Mouse (Mus musculus) G1E (cell line): ENCODE data around the gene Dhtkd1.

Source experiments
- CTCF ChIP-seq: IDR thresholded peaks from 2 replicates; pipeline ENCODE4 v1.5.1; 2012; ENCODE audit warnings: low read depth, low read length, inconsistent platforms, mixed read lengths
- GATA1 ChIP-seq: IDR thresholded peaks from 2 replicates; pipeline ENCODE4 v1.6.1; 2012; ENCODE audit warnings: borderline replicate concordance, low read length, inconsistent platforms, mixed read lengths
- GATA2 ChIP-seq: IDR thresholded peaks from 2 replicates; pipeline ENCODE4 v1.6.1; 2012; ENCODE audit warnings: low read depth, low read length, inconsistent platforms, borderline replicate concordance
- TAL1 ChIP-seq: conservative IDR thresholded peaks from 2 replicates; pipeline ENCODE4 v1.6.1; 2012; ENCODE audit warnings: low read depth, low read length, inconsistent platforms, mixed read lengths

DNA sequence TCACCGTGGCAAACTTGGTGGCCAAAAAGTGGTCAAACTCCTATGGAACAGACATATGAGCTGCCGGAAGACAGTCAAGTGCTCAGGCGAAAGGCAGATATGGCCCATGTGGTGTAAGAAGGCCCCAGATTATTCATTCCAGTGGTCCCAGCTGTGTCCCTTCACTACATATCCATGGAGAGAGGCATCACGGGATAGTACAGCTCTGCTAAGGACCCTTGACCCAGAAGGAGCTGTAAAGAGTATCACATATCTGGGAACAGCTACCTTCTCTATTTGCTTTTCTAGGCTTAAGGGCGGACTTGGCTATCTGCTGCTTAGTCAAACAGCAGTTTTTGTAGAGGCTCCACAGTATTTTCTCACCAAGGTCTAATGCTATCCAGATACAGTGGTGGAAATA, 12.8 kb downstream of the Dhtkd1 start:
- no peak for TF ChIP-seq CTCF
- TF ChIP-seq GATA2: no peak
- no peak for TF ChIP-seq GATA1
- TF ChIP-seq TAL1: no peak
